Mouse (Mus musculus) cerebellum, postnatal 25 days (tissue): ENCODE data around the gene Pbx4.
A peak's percentile ranks its signal among the peaks of the same experiment; 100 is the strongest.

ENCODE experiments used
- DNase-seq, 2 experiments: peaks; one replicate each; pipeline ENCODE4 v3.0.0; 2021; ENCODE audit warnings: mixed read lengths in 2 of 2

Pbx4 gene

DNA sequence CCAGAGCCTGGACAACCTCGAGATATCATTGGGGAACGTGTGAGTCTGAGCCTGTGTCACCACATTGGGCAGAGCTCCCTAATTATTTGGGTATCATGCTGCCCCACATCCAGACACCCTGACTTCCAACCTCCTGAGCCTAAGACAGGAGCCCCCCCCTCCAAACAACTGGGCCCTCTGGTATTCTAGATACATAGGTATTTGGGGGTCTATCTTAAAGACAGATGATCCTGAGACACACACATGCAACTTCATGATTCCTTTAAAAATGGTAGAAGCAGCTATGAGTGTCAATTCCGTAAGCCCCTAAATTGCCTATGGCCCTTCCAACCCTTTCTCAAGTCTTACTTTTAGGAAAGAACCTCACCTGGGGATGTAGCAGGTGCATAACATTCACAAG, 22.5 kb upstream of the Pbx4 start:
- no peak for DNase-seq

DNA sequence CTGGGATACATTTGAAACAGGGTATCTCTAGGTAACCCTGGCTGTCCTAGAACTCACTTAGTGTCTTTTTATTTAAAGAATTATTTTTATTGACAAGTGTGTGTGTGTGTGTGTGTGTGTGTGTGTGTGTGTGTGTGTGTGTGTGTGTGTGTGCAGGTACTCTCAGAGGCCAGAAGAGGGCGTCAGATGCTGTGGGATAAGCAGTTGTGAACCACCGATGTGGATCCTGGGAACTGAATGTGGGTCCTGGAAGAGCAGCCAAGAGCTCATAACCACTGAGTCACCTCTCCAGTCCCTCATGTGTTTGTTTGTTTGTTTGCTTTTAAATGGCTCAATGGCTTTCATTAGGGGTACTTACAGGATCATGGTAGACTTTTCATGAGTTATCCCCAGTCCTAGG, 17.4 kb upstream of the Pbx4 start:
- no peak for DNase-seq

DNA sequence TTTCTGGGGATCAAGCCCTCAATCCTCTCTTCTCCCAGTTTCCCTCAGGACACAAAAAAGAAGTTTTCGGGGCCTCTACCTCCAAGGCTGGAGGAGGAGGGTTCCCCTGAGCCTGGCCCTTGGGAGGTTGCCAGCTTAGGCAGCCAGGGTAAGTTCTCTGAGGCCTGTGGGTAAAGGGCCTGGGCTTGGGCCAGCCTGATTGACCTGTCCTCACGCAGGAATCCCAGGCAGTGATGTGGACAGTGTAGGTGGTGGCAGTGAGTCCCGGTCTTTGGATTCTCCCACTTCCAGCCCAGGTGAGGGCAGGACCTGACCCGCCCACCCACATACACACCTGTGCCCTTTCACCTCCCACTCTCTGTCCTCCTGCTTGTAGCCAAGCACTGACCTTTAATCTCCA, 16.9 kb upstream of the Pbx4 start:
- no peak for DNase-seq

DNA sequence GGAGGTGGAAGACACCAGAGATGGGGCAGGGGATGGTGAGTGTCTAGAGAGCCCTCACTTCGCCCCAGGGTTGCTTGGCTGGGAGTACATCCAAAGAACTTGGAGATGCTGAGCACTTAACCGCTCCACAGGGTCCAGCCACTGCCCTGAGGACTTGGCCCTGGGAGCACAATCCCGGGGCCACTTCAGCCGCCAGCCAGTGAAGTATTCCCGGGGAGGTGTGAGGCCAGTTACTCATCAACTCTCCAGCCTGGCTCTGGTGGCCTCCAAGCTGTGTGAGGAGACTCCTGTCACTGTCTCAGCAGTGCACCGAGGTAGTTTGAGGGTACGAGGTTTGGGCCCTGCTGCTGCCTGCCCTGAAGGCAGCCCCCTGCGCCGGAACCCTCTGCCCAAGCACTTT, 11.8 kb upstream of the Pbx4 start:
- DNase-seq = no peak

DNA sequence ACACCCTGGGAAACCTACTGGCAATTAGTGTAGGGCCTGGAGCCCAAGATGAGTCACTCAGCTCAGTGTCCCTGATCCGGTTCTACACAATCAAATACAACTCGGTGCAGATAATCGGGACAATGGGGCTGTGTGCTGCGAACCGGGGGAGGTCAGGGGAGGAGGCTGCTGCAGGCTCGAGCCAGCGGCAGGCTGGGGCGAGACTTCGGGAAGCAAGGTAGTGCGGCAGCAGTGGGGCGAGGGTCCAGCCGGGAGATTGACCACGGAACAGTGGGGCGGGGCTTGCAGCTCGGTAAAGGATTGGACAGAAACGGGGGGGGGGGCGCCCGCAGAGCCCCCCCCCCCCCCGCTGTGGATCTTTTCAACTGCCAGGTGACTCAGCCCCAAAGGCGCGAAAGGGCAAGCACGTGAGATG, 10.3 kb upstream of the Pbx4 start:
- peak; percentile 25 to 42 for DNase-seq

DNA sequence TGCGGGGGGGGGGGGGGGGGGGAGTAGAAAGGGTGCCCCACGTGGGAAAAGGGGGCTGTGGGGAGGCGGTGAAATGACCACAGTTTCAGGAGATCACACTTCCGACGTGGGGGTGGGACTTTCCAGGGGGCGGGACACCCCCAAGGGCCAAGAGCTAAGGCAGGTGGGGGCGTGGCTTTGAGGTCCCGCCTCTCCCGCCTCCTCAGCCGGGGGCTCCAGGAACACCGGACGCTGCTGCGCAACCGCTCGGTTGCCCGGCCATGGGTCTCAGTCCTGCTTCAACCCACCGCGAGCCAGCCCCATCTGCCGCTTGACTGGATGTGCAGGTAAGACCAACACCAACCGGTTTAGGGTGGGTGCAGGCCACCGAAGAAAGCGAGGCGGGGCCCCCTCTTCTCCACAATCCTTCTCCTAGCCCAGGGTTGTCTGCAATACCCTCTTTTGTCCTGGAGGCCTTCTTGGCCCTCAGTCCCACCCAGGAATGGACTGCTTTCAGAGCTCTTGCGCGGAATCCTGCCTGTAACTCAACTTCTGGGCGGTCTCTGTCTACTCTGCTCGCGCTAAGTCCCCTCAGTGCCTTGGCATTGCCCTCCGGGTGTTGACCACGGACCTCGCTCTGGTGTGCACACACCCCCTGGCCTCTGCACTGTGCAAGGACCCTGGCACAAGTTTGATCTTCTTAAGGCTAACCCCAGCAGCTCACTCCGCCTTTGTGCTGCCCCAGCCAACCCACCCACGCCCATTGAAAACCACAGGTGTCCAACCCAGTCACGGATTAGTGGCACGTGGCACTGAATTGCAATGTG, 9.7 kb upstream of the Pbx4 start, which contains the start of gene Lpar2:
Gene Lpar2 (plus strand): TSS at position 44 of the 806 bp plus-strand sequence.
- peak in 1 of 2 experiments; percentile 55 for DNase-seq

DNA sequence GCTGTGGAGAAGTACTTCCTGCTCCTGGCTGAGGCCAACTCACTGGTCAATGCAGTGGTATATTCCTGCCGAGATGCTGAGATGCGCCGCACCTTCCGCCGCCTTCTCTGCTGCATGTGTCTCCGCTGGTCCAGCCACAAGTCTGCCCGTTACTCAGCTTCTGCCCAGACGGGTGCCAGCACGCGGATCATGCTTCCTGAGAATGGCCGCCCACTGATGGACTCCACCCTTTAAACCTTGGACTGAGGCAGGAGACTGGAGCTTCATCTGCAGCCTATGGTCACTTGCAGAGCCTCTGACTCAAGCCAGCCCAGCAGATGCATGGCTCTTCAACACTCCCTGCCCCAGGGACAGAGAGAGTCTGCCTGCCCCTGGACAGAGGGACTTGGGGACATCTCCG, 5.9 kb upstream of the Pbx4 start:
- DNase-seq = no peak

DNA sequence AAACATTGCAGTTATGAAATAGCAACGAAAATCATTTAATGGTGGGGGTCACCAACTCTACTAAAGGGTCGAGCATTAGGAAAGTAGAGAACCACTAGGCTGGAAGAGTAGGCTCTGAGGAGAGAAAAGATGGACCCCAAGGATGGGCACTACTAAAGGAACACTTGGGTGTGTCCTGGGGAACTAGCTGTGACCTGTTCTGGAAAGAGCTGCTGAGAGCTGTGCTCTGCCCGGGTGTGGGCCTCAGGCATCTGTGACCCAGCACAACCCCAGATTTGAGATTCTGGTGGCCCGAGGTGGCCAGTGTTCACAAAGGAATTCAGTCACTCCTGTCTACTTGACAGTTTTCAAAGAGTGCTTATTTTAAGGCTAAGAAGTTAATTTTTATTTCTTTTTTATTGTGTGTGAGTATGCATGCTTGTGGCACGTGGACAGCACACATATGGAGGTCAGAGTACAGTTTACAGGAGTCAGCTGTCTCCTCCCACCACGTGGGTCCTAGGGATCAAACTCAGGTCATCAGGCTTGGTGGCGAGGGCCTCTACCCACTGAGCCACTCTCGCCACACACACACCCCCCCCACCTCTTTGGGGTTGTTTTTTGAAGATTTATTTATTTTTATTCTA, 4.9 kb downstream of the Pbx4 start:
- DNase-seq = no peak

DNA sequence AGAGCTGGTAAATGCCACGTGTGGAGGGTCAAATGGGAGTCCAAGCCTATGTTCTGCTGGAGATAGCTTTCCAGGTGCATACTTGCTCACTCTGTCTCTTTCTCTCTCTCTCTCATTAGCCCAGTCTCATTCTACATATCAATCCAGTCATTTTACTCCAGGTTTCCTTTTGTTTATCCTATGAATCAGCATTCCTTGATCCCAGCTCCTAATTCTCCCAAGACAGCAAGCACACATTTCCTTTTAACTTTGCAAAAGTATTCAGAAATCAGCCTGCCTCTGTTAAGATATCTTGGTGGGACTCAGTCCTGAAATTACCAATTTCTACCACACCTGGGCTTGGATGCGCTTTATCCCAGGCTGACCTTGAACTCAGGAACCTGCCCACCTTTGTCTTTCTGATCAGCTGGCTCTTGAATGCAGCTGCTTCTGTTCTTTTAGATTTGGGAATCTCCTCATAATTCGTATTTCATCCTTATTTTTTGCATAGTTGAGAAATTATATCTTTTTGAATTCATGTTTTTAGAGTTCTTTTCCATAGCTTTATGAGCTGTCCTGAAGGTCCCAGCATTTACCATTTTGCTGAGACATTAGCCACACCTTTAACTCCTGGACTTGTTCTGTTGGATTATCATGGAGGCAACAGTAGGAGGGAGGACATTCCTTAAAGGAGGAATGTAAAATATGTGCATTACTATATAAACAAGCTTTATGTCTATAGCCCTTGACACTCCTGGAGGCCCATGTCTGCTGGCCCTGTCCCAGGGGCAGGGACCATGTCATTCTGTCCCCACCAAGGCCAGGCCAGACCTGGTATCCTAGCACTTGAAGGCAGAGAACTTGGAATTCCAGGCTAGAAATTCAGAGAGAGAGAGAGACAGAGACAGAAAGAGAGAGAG, 15.1 kb downstream of the Pbx4 start:
- no peak for DNase-seq

DNA sequence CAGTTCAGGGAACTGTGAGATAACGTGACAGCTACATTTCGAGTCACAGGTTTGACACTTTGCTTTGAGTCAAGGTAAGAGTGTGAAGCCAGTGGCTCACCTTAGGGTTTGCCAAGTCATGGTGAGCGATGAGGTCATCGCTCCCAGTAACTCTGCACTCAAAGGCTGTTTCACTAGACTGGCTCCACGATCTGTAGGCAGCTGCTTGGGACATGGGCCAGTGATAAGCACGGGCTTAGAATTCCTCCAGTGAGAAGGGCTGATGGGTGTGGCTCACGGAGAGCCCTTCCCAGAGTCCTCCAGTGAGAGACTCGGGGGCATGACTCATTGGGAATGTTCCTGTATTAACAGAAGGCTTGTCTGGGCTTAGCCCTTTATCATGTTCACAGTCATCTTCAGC, 16.7 kb downstream of the Pbx4 start:
- no peak for DNase-seq

DNA sequence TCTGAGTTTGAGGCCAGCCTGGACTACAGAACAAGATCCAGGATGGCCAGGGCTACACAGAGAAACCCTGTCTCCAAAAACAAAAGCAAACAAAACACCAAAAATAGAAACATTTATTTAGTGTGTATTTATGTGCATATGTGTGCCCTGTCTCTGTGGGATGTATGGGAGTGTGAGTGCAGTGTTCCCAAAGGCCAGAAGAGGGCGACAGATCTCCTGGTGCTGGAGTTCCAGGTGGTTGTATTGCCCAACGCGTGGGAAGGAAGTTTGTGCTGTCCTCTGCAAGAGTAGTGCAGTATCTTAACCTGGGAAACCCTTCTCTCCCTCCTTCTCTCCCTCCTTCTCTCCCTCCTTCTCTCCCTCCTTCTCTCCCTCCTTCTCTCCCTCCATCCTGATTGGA, 17.6 kb downstream of the Pbx4 start:
- no peak for DNase-seq

DNA sequence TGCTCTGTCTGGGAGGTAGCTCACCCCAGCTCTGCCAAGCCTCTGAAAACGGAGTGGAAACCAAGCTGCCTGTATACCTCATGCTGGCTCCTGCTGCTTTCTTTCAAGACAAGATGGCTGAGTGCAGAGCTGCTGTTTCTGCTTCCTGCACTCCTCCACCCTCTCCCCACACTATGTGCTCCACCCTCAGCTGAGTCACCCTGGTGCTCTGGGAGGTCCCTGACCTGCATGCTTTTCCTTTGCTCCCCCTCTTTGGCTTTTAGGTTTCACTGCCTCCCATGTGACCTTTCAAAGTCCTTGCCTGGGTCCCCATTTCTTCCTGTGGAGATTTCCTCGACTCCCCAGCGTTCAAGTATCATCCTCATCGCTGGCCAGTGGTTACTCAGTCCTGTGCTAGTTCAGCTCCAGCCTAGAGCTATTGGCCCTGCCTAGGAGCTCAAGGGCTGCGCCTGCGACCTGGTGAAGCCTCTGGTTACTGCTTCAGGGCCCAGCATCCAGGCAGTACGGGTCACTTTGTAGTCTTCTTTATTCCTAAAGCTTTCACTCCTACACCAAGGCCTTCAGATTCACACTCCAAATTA, 18.7 kb downstream of the Pbx4 start:
- DNase-seq = no peak

DNA sequence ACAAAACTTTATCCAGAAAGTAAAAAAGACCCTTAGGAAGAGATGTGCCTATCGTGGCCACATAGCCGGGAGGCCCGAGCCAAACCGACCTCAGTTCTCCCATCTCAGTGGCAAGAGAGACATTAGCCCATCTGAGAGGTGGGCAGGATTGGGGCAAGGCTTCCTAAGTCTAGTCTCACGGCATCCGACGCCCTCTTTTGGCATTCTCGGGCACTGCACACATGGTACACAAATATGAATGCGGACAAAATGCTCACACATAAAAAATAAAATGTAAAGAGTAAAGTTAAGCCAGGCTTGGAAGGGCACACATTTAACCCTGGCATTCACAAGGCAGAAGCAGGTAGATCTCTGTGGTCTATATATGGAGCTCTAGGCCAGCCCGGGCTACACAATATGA, 21.6 kb downstream of the Pbx4 start:
- no peak for DNase-seq

DNA sequence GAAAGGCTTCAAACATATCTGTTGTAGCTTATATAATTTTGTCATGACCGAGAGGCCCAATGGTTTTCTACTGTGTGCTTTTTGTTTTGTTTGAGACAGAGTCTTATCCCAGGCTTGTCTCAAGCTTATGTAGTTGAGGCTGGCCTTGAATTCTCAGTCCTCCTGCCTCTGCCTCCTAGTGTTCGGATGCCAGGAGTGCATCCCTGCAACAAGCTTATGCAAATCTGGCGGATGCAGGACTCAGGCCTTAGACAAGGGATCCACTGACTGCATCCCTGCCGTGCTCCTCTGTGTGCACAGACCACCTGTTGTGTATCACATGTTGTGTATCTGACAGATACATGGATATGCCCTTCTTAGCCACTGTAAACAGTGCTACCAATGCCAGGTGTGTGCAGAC, 28.5 kb downstream of the Pbx4 start:
- no peak for DNase-seq

DNA sequence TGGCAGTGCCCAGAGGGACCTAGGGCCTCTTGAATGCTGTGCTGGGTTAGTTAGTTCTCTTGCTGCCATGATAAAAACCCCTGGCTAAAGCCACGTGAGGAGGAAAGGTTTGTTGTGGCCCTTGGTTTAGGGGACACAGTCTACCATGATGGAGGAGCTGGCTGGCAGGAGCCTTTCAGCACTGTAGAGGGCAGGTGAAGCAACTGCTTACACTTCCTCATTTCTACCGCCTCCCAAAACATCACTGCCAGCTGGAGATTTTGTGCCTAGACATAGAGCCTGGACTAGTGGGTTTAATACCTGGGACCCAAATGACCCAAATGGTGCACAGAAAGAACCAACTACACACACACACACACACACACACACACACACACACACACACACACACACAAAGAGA, 29.0 kb downstream of the Pbx4 start:
- DNase-seq = no peak

DNA sequence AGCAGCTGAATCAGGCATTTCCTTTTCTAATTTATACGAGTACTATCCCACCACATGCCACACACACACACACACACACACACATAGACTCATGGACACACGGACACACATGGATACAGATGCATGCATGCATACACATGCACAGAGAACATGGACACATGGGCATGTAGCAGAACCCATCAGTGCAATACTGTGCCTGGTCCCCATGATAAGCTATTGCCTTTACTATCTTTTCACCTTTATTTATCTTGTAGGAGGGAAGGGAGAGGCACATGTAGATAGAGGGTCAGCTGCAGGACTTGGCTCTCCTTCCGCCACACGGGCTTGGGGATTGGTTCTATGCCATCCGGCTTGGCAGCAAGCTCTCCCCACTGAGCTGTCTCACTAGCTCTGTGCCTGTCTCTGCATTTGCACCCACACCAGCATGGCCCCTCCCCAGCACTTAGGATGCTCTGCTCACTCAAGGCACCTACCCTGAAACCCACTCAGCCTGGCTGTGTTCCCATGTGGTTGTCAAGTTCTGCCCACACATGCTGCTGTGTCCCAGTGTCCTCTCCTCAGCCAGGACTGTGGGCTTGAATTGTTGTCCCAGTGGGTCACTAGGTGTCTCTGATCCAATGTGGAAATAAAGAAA, 31.2 kb downstream of the Pbx4 start:
- peak; percentile 53 to 65 for DNase-seq

DNA sequence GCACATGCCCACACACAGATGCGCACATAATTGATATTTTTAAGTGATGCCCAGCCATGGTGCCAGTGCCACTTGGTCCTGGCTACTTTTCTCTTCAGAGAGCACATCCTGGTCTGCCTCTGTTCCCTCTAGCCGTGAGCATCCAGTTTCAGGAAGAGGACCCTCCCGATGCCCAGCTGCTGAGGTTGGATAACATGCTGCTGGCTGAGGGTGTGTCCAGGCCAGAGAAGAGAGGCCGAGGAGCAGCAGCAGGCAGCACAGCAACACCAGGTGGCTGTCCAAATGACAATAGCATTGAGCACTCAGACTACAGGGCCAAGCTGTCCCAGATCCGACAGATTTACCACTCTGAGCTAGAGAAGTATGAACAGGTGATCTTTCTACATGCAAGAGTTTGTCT, 31.9 kb downstream of the Pbx4 start:
- DNase-seq = no peak

DNA sequence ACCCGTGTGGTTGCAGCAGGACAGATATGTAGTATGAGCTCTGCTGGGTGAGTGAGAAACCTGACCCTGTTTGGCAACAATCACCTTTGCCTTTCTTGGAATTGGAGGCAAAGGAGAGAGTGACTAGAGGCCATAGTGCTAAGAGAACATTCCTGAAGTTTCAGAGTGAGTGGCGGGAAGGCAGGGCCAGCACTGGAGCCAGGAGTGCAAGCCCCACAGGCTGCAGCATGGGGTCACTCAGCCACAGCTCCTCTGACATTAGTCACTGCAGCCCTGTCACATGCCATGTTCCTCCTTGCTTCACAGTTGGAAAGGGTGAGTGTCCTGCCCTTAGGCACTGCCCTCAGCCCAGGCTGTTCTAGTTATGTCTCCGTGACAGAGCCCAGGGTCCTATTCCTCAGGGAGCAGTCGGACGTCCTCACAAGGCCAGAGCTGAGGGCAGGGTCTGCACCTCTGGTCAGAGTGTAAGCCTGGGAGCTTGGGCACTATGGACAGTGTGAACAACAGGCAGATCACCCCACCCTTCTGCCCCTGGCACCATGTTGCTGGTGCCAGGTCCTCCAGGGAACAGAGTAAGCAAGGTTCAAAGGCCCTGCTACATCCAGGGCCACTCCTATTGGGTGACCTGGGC, 35.5 kb downstream of the Pbx4 start:
- DNase-seq = peak in 1 of 2 experiments; percentile 5

DNA sequence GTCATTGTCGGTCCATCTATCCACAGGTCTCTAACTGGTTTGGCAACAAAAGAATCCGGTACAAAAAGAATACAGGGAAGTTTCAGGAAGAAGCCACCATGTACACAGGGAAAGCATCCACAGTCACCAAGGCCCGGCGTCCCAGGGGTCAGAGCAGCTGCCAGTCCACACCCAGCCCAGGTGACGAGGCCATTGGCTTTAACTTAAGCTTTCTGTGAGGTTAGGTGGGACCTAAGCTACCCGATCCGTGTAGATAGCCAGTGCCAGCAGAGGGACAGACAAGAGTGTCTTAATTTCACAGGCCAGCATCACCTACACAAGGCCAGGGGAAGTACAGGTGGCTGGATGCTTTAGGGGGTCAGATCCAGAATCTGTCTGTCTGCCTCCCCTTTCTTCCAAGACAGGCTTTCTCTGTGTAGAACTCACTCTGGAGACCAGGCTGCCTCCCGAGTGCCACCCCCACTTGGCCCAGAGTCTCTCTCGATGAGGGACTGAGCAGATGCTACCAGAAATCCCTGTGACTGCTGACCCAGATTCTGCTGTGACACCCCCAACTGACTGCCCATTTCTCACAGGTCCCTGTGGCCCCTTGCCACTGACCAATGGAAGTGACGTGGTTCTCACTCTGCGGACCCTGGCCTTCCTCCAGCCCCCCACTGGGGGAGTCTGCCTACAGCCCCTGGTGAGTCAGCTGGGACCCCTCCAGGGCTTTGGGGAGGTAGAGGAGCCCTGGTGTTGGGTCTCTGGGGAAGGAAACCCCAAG, 37.9 kb downstream of the Pbx4 start:
- peak; percentile 66 to 74 for DNase-seq

DNA sequence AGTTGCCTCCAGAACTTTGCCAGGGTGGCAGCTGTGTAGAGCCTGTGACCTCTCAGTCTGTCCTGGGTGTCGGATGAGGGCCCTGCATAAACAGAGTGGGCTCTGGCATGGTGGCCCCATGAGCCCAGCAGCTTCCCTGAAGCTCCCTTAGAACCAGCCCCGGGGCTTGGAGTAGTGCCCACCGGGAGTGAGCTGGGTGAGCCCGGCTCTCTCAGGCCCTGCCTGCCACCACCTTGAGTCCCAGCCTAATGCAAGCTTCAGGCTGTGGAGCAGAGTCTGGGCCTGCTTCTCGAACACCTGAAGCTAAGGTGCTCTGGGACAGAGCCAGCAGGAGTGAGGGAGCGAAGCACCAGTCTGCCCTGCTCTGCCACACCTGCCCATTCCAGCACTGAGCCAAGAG, 38.6 kb downstream of the Pbx4 start:
- peak in 1 of 2 experiments; percentile 48 for DNase-seq

DNA sequence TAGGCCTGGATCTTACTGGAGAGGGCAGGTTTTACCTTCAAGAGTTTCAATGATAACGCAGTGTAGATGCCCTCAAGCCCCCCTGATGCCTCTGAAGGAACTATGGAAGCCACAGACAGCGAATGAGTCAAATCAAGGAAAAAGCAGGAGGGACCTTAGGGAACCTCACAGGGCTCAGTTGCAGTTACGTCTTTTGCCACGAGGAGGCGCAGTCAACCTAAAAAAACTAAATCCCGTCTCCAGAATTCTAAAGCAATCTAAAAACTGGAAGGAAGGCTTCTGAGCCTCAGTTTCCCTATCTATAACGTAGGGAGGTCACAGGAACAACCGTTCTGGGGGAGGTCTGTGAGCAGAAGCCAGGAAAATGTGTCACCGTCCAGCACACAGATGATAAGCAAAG, 41.9 kb downstream of the Pbx4 start:
- DNase-seq = peak; percentile 81
